Mouse (Mus musculus) kidney, embryonic 15.5 days (tissue): Measurements from ENCODE around the gene Ifngr1. TPM values are rescaled to one million over a fixed set of nuclear protein-coding genes. Genes with fewer than 3 reads are reported as not detected.
"Not testable (repeated sequence)": the region's sequence is repeated elsewhere in the genome, so short reads cannot be mapped to it uniquely, and the experiment has no call there.

ENCODE experiments used
- ATAC-seq: fragments of 200-750 bp; cut with Nextera tagmentation; replicated peaks from 2 replicates; pipeline ENCODE4 v1.8.0; 2017; ENCODE audit warnings: moderate TSS enrichment; ENCODE audit not compliant: low FRiP score
- H3K27ac ChIP-seq: fragments of 300-500 bp; sonication (generic); 2 replicates; pipeline ENCODE4 v1.5.1; 2015; ENCODE audit warnings: mild to moderate bottlenecking, inconsistent platforms
- H3K27me3 ChIP-seq: fragments of 300-500 bp; sonication (generic); 2 replicates; pipeline ENCODE4 v1.6.1; 2015; ENCODE audit warnings: inconsistent platforms
- H3K36me3 ChIP-seq: fragments of 300-500 bp; sonication (generic); 2 replicates; pipeline ENCODE4 v1.6.1; 2015; ENCODE audit warnings: inconsistent platforms
- H3K4me1 ChIP-seq: fragments of 300-500 bp; sonication (generic); 2 replicates; pipeline ENCODE4 v1.6.1; 2015; ENCODE audit warnings: inconsistent platforms
- H3K4me2 ChIP-seq: fragments of 300-500 bp; sonication (generic); 2 replicates; pipeline ENCODE4 v1.6.1; 2015; ENCODE audit warnings: moderate library complexity, mild to moderate bottlenecking, inconsistent platforms
- H3K4me3 ChIP-seq: fragments of 300-500 bp; sonication (generic); replicated peaks from 2 replicates; pipeline ENCODE4 v1.5.1; 2015; ENCODE audit warnings: mild to moderate bottlenecking, inconsistent platforms
- H3K9ac ChIP-seq: fragments of 300-500 bp; sonication (generic); 2 replicates; pipeline ENCODE4 v1.6.1; 2015; ENCODE audit warnings: mild to moderate bottlenecking, inconsistent platforms
- H3K9me3 ChIP-seq: fragments of 300-500 bp; sonication (generic); replicated peaks from 2 replicates; pipeline ENCODE4 v1.6.1; 2016; ENCODE audit warnings: inconsistent platforms
- WGBS: fragments of 180-500 bp; shearing (Covaris S2); methylation state at CpG from one replicate; pipeline ENCODE4 v1.1.7; 2015; ENCODE audit warnings: mixed read lengths; 5-methylcytosine and 5-hydroxymethylcytosine counted together
- polyA plus RNA-seq: library from polyadenylated mRNA; unstranded; fragments of >200 nt; fragmentation: Nextera tagmentation; extraction: Ambion mirVana; gene quantifications from 2 replicates; pipeline ENCODE4 v1.2.1, GENCODE M21; 2015

The Ifngr1 gene
- polyA plus RNA-seq, 1 experiment from 2014 or later = 54.0 TPM

DNA sequence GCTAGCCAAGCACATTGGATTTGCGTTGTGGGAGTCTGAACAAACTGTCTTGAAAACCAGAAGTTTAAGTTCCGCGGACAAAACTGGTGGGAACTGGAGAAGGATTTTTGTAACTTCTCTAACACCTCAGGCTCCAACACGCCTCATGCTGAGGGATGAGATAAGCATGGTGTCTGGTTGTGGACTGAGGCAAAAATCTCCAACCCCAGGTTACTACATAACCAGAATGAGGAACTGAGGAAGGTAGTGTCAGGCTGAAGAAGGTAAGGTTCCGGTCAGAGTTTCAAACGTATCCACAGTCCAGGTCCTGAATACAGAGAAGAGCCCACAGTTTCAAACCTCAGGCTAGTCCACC is 486 bp upstream of the Ifngr1 start:
- Histone ChIP-seq H3K36me3 (no peaks in the 10 kb centered on the region), H3K4me2 (peak overlapping the region; percentile 60), H3K4me1 (peaks cover 25% of the 10 kb centered on the region), H3K27me3 (no peaks in the 10 kb centered on the region), H3K27ac (peak overlapping the region; percentile 58; the same call in 1 of the 2 replicates), H3K9me3 (no peaks in the 10 kb centered on the region), H3K4me3 (peak overlapping the region; percentile 83), H3K9ac (no peak overlapping the region)
- WGBS = 30% methylated on average over 6 of the region's 6 CpGs
- ATAC-seq = no peak

DNA sequence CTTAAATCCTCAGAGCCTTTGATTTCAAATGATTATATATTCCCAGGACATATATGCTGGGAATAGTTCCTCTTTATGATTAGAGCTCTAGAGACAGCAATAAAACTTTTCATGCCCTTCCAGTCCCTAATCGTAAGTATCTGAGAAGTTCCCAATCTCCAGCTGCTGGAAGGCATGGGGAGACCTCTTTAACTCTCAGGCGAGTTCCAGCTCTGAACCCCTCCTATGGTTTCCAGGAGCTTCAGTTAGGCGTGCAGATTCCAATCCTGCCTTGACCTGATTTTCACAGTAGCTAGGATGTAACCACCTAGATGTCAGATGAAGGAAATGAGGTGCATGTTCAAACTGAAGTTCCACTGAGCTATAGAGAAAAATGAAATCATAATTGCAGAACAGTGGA is 807 bp downstream of the Ifngr1 start:
- no peak for ATAC-seq
- Histone ChIP-seq H3K27me3 (no peaks in the 10 kb centered on the region), H3K4me3 (peak overlapping the region; percentile 83), H3K9ac (peak overlapping the region; percentile 80), H3K9me3 (no peaks in the 10 kb centered on the region), H3K4me2 (peak overlapping the region; percentile 60), H3K4me1 (peaks cover 25% of the 10 kb centered on the region), H3K27ac (peak overlapping the region; percentile 91), H3K36me3 (no peaks in the 10 kb centered on the region)
- WGBS = 3% methylated on average over 3 of the region's 3 CpGs

DNA sequence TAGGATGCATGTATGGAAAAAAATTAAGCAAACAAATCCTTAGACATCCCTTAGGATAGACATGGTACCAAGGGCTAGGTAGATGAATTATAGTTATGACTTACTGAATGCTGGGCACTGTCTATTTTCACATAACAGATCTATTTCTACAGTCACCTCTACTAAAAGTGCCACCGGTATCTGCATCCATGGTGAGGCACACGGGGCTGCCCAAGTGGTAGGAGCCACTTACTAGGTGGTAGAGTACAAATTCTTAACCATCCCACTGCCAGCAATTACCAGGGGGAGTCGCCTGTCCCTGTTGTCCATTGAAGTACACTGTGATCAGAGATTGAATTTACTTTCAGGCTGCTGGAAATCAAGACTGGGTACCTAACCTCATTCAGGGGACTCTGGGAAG is 1.5 kb downstream of the Ifngr1 start:
- H3K4me1 ChIP-seq = peaks cover 26% of the 10 kb centered on the region
- H3K4me2 ChIP-seq = 0 out of 2 replicates have a peak overlapping the region, but pooled peaks have one; percentile 5
- H3K9ac ChIP-seq = no peak overlapping the region
- H3K27ac ChIP-seq = no peak overlapping the region
- H3K27me3 ChIP-seq = no peaks in the 10 kb centered on the region
- no peak overlapping the region for H3K4me3 ChIP-seq
- H3K9me3 ChIP-seq = no peaks in the 10 kb centered on the region
- peaks cover 3% of the 10 kb centered on the region; the same call in 1 of the 2 replicates for H3K36me3 ChIP-seq
- no peak for ATAC-seq
- WGBS = 81% methylated on average over 3 of the region's 3 CpGs

DNA sequence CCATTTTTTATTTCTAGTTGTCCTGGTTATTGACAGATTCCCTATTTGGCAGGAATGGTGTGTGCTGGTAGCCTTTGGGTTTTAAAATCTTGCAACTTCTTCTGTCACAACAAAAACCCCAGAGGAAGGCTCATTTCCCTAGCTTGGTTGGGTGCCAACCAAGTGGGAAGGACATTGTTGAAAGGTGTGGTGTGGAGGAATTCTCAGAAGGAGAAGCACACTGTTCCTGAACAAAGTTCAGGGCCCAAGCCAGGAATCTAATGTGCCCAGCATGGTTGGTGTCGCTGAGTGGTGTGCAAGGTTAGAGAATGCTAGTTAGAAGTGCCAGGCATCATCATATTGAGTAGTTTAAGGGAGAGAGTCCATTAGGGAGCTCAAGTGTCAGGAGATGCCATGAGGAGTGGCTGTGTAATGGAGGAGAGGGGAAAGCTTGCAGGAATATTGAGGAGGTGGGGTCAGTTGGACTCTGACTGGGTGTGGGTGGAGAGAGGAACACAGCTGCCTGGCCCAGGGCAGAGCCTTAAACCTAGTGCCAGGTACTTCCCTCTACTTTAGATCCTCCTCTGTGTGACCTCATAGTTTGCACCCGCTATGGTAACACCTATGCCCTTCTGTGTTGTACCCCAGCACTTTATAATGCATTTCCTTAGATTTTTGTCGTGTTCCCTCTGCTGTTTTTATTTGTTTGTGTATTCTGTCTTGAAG is 2.6 kb downstream of the Ifngr1 start:
- ATAC-seq = no peak
- 83% methylated on average over 3 of the region's 3 CpGs for whole genome bisulfite sequencing
- Histone ChIP-seq H3K4me3 (no peak overlapping the region), H3K4me2 (0 out of 2 replicates have a peak overlapping the region, but pooled peaks have one; percentile 1), H3K27ac (no peak overlapping the region), H3K9me3 (no peaks in the 10 kb centered on the region), H3K36me3 (peaks cover 13% of the 10 kb centered on the region), H3K9ac (no peak overlapping the region), H3K27me3 (no peaks in the 10 kb centered on the region), H3K4me1 (peaks cover 27% of the 10 kb centered on the region)

DNA sequence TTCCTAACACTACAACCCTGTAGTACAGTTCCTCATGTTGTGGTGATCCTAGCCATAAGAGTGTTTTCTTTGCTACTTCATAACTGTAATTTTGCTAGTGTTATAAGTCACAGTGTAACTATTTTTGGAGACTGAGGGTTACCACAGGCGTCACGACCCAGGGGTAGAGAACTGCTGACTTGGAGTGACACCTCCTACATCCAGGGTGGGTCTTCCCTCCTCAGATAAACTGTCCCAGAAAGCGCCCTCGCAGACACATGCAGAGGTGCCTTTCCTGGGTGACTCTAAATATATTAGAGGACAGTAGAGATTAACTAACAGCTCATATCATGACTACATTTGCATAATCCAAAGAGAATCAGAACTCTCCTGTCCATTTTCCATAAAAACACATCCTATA is 5.1 kb downstream of the Ifngr1 start:
- 89% methylated on average over 4 of the region's 4 CpGs for WGBS
- peaks cover 3% of the 10 kb centered on the region; the same call in 1 of the 2 replicates for H3K9me3 ChIP-seq
- H3K4me3 ChIP-seq = no peak overlapping the region
- H3K27me3 ChIP-seq = no peaks in the 10 kb centered on the region
- H3K4me1 ChIP-seq = peaks cover 24% of the 10 kb centered on the region
- ATAC-seq = no peak
- H3K4me2 ChIP-seq = no peak overlapping the region
- peaks cover 28% of the 10 kb centered on the region for H3K36me3 ChIP-seq
- H3K27ac ChIP-seq = no peak overlapping the region
- H3K9ac ChIP-seq = no peak overlapping the region

DNA sequence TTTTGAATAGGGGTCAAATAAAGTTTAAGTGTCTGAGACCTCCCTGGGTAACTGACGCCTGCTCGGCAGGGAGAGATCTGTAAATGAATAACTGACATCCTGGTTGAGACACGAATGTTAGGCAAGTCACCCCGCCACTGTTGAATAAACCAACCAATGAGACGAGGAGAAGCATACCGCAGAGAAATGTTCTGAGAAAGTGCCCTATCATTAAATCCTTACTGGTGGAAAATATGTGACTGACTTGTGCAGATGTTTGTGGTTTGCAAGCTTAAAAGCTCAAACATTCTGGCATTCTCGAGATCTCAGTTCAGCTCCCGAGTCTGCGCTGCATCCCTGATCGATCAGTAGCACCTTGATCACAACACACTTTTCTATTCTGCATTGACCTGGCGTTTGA is 6.3 kb downstream of the Ifngr1 start:
- no peak overlapping the region for H3K4me2 ChIP-seq
- H3K4me1 ChIP-seq = peaks cover 19% of the 10 kb centered on the region; the same call in 1 of the 2 replicates
- no peaks in the 10 kb centered on the region for H3K27me3 ChIP-seq
- 66% methylated on average over 11 of the region's 11 CpGs for WGBS
- peak; percentile 88 for ATAC-seq
- H3K36me3 ChIP-seq = peaks cover 41% of the 10 kb centered on the region
- no peak overlapping the region for H3K4me3 ChIP-seq
- H3K9ac ChIP-seq = no peak overlapping the region
- peaks cover 3% of the 10 kb centered on the region; the same call in 1 of the 2 replicates for H3K9me3 ChIP-seq
- H3K27ac ChIP-seq = peak overlapping the region; percentile 71

DNA sequence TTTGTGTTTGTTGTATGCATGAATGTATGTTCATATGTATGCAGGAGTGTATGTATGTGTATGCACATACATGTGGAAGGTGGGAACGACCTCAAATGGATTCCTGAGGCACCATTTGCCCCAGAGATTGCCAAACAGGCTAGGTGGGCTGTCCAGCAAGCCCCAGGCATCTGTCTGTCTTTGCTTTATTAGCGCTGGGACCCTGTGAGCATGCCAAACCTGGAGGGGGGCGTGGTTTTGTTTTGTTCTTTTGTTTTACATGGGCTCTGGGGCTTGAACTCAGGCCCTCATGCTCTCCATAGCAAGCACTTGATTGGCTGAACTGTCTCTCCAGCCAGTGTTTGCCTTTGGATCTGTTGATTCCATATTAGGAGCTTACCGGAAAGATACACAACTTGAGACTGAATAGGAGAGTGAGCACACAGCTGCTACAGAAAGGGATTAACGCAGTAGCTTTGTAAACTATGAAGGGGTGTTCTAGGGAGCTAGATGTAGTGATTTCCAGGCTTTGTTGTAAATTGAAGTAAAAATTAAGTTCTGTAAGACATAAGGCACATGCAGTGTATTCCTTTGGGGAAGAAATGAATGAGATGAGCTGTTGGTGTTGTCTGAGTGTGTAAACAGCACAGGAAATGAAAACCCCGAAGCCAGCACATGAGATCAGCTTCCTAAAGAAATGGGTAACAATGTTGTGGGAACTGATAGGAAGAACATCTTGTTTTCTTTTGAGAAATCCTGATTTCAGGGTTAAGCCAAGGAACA is 7.8 kb downstream of the Ifngr1 start:
- no peak overlapping the region for H3K27ac ChIP-seq
- no peaks in the 10 kb centered on the region for H3K27me3 ChIP-seq
- H3K4me1 ChIP-seq = peaks cover 6% of the 10 kb centered on the region; the same call in 1 of the 2 replicates
- H3K4me3 ChIP-seq = no peak overlapping the region
- H3K4me2 ChIP-seq = no peak overlapping the region
- H3K36me3 ChIP-seq = peaks cover 55% of the 10 kb centered on the region
- WGBS = 81% methylated on average over 6 of the region's 6 CpGs
- no peak overlapping the region for H3K9ac ChIP-seq
- H3K9me3 ChIP-seq = peaks cover 3% of the 10 kb centered on the region; the same call in 1 of the 2 replicates
- no peak for ATAC-seq

DNA sequence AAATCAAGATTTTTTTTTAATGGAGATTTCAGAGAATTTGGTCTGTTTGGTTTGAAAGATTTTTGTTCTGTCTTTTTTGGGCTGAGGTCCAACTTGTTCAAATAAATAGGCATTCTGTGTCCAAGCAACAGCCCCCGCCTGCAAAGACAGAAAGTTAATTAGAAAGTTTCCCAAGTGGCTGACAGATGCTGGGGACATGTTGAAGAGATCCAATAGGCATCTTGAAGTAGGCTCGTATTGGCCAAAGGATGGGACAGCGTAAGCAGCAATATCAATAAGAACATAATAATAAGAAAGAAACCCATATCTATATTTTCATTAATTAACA is 8.3 kb downstream of the Ifngr1 start:
- peaks cover 60% of the 10 kb centered on the region for H3K36me3 ChIP-seq
- WGBS = 86% methylated on average over 3 of the region's 3 CpGs
- no peak overlapping the region for H3K27ac ChIP-seq
- H3K9ac ChIP-seq = no peak overlapping the region
- no peak overlapping the region for H3K4me3 ChIP-seq
- ATAC-seq = no peak
- H3K4me2 ChIP-seq = no peak overlapping the region
- 0 out of 2 replicates have a peak, but pooled peaks cover 3% of the 10 kb centered on the region for H3K4me1 ChIP-seq
- H3K9me3 ChIP-seq = peaks cover 3% of the 10 kb centered on the region; the same call in 1 of the 2 replicates
- H3K27me3 ChIP-seq = no peaks in the 10 kb centered on the region

DNA sequence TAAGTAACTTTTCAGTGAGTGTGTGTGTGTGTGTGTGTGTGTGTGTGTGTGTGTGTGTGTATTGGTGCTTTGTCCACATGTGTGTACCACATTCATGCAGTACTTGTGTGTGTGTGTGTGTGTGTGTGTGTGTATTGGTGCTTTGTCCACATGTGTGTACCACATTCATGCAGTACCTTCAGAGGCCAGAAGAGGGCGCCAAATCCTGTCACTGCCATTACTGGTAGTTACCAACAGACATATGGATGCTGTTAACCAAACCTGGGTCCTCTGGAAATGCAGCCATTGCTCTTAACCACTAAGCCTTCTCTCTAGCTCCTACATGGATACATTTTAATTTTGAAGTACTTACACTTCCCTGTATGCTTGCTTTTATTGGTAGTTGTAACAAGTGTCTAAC is 9.8 kb downstream of the Ifngr1 start:
- H3K4me2 ChIP-seq, H3K27ac ChIP-seq, ATAC-seq, H3K4me3 ChIP-seq, H3K9ac ChIP-seq, H3K4me1 ChIP-seq, H3K27me3 ChIP-seq, H3K9me3 ChIP-seq: not testable (repeated sequence)
- H3K36me3 ChIP-seq = peaks cover 75% of the 10 kb centered on the region
- 50% methylated on average over 1 of the region's 1 CpGs for WGBS

DNA sequence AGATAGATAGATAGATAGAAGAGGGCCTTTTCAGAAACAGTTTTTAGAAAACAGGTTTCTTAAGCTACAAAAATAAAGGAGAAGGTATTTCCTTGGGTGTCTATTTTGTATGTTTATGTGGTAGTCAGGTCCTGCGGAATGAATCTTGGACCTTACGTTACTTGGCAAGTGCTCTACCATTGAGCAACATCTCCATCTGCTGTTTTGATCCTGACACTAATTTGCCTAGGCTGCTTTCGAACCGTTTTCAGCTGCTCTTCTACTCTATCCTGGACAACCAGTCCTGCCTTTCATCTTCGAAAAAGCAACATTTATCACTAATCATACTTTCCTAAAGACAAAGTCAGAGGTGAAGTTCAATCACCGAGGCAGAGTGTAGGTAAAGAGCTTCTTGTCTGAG is 11.5 kb downstream of the Ifngr1 start:
- no peak overlapping the region for H3K9ac ChIP-seq
- no peaks in the 10 kb centered on the region for H3K27me3 ChIP-seq
- H3K9me3 ChIP-seq = peaks cover 3% of the 10 kb centered on the region; the same call in 1 of the 2 replicates
- no peak for ATAC-seq
- peaks cover 90% of the 10 kb centered on the region for H3K36me3 ChIP-seq
- 0 out of 2 replicates have a peak, but pooled peaks cover 2% of the 10 kb centered on the region for H3K4me1 ChIP-seq
- H3K27ac ChIP-seq = no peak overlapping the region
- WGBS = 88% methylated on average over 6 of the region's 6 CpGs
- H3K4me3 ChIP-seq = no peak overlapping the region
- no peak overlapping the region for H3K4me2 ChIP-seq

DNA sequence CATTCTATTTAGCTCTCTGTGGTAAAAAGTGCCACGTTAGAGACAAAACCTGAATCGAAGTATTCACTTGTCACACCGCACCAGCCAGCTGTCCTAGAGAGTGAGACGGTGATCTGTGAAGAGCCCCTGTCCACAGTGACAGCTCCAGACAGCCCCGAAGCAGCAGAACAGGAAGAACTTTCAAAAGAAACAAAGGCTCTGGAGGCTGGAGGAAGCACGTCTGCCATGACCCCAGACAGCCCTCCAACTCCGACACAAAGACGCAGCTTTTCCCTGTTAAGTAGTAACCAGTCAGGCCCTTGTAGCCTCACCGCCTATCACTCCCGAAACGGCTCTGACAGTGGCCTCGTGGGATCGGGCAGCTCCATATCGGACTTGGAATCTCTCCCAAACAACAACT is 17.4 kb downstream of the Ifngr1 start:
- Histone ChIP-seq H3K9ac (no peak overlapping the region), H3K4me2 (no peak overlapping the region), H3K4me3 (no peak overlapping the region), H3K27ac (no peak overlapping the region), H3K4me1 (peaks cover 2% of the 10 kb centered on the region; the same call in 1 of the 2 replicates), H3K36me3 (peaks cover 61% of the 10 kb centered on the region), H3K27me3 (no peaks in the 10 kb centered on the region), H3K9me3 (no peaks in the 10 kb centered on the region)
- no peak for ATAC-seq
- WGBS = 63% methylated on average over 14 of the region's 14 CpGs

DNA sequence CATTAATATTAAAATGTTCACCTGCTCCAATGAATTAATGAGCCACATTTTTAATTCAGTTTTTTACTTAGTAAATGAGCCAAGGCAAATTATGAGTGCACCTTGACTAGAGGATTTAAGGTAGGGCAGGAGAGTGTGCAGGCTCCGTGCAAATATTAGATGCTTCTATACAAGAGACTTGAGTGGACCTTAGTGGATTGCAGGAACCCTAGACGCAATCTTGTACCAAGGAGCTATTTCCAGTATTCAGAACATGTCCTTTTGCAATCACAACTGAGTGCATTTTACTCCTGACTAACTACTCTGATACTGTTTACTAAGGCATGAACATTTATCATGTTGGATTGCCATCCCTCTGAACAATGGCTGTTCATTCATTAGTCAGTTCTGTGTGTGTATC is 19.9 kb downstream of the Ifngr1 start:
- Histone ChIP-seq H3K9me3 (no peaks in the 10 kb centered on the region), H3K27me3 (no peaks in the 10 kb centered on the region), H3K4me3 (no peak overlapping the region), H3K4me1 (peaks cover 2% of the 10 kb centered on the region; the same call in 1 of the 2 replicates), H3K27ac (no peak overlapping the region), H3K9ac (no peak overlapping the region), H3K4me2 (no peak overlapping the region), H3K36me3 (peaks cover 36% of the 10 kb centered on the region)
- no peak for ATAC-seq
- WGBS = 50% methylated on average over 2 of the region's 2 CpGs
